ENCODE assay signal across 9 mouse cellular contexts in genomic region chr2:31314007-31314465, GRCm38 (mm10). TPM values are rescaled to one million over a fixed set of nuclear protein-coding genes. Genes with fewer than 3 reads are reported as not detected.
DNase-seq lines count a peak whose midpoint lies in the region; ATAC-seq and TF ChIP-seq lines count a peak whose summit lies in the region.
"Had no signal": no experiment of that assay in that cellular context is flagged by ENCODE, and none has a peak within 500 bp of the region (broad histone marks: within the 10 kb centered on the region; RNA-seq: fewer than 3 reads in every experiment).

TSS of gene Hmcn2 (plus strand) at chr2:31314415.

- peak within 1 kb of the TSS; percentile 21; the same call in 1 of the 2 replicates for H3K4me2 ChIP-seq in liver, embryonic 11.5 days
- H3K4me2 ChIP-seq in hindbrain, postnatal 0 days (ENCODE audit: low read depth, low read length): peak within 1 kb of the TSS; percentile 49

- WGBS in liver, embryonic 11.5 days: 3% methylated on average over 33 of the region's 33 CpGs
- WGBS in hindbrain, postnatal 0 days: 3% methylated on average over 29 of the region's 33 CpGs

- H3K9ac ChIP-seq in liver, embryonic 11.5 days (ENCODE audit: low read depth, low read length): no peak within 1 kb of the TSS
- H3K9ac ChIP-seq in hindbrain, postnatal 0 days (replicated peaks; ENCODE audit: low read length): peak within 1 kb of the TSS; percentile 24; the same call in 1 of the 2 replicates

- no peaks in the 10 kb centered on the region for H3K9me3 ChIP-seq in liver, embryonic 11.5 days (ENCODE audit: control insufficient read depth, low read length)
- no peaks in the 10 kb centered on the region for H3K9me3 ChIP-seq in hindbrain, postnatal 0 days (ENCODE audit: low read length)
- H3K9me3 ChIP-seq: G1E had no signal

- no peaks in the 10 kb centered on the region; the same call in 1 of the 2 replicates for H3K4me1 ChIP-seq in liver, embryonic 11.5 days (replicated peaks; ENCODE audit: control insufficient read depth, insufficient read depth, low read length)
- H3K4me1 ChIP-seq in hindbrain, postnatal 0 days (ENCODE audit: insufficient read depth, low read length): no peaks in the 10 kb centered on the region

- DNase-seq in liver, embryonic 11.5 days (ENCODE audit: low spot score): no peak
- DNase-seq in liver: no peak
- peak; percentile 52 to 66 for DNase-seq in gastrocnemius, adult 8-10 months (ENCODE audit: low spot score in 2 of 2)
- DNase-seq in hindbrain, postnatal 0 days (ENCODE audit: low spot score): no peak
- DNase-seq in skeletal muscle tissue, adult 2 months (ENCODE audit: low read depth, low spot score): peak; percentile 47
- DNase-seq in left cerebral cortex, adult 9 months (ENCODE audit: low spot score in 2 of 2): no peak
- no peak for DNase-seq in lung, postnatal 14 days
- DNase-seq in ovary, postnatal 10 days (ENCODE audit: low spot score): no peak

- no peak within 1 kb of the TSS for H3K4me3 ChIP-seq in liver, embryonic 11.5 days (ENCODE audit: low read depth, low read length)
- peak within 1 kb of the TSS; percentile 26 for H3K4me3 ChIP-seq in hindbrain, postnatal 0 days (ENCODE audit: low read length)

- no peaks in the 10 kb centered on the region for H3K36me3 ChIP-seq in liver, embryonic 11.5 days (ENCODE audit: control insufficient read depth, insufficient read depth, low read length)
- no peaks in the 10 kb centered on the region for H3K36me3 ChIP-seq in hindbrain, postnatal 0 days (ENCODE audit: insufficient read depth, low read length)
- H3K36me3 ChIP-seq: G1E had no signal

- no peak for ATAC-seq in liver, embryonic 11.5 days (replicated peaks; ENCODE audit: low FRiP score)
- ATAC-seq in hindbrain, postnatal 0 days: no peak

- peaks cover 65% of the 10 kb centered on the region for H3K27me3 ChIP-seq in liver, embryonic 11.5 days (replicated peaks; ENCODE audit: control insufficient read depth, insufficient read depth, low read length)
- peaks cover 34% of the 10 kb centered on the region for H3K27me3 ChIP-seq in hindbrain, postnatal 0 days (ENCODE audit: insufficient read depth, low read length)

- H3K27ac ChIP-seq in liver, embryonic 11.5 days (ENCODE audit: low read depth, low read length): no peak within 1 kb of the TSS
- H3K27ac ChIP-seq in hindbrain, postnatal 0 days: no peak within 1 kb of the TSS

- TF ChIP-seq CTCF in hindbrain, postnatal 0 days (IDR thresholded peaks at IDR 0.05; ENCODE audit: low read depth): no peak

RNA-seq across cellular contexts. Expression of gene Hmcn2, which starts in this region (rescaled TPM):
- 0.10 and 0.38 TPM in 2 replicates for polyA plus RNA-seq in liver, embryonic 11.5 days (2014; fragmentation: Nextera tagmentation; extraction: Ambion mirVana)
- total RNA-seq in gastrocnemius, adult 8-10 months (2022): 10 to 100 TPM; 14.5 to 18.4 (median 17.5) TPM
- 0.68 TPM in 2 replicates for total RNA-seq in hindbrain, postnatal 0 days (2014; rRNA removed)
- 0.16 and 0.54 TPM in 2 replicates for polyA plus RNA-seq in hindbrain, postnatal 0 days (2015; fragmentation: Nextera tagmentation; extraction: Ambion mirVana)
- polyA plus RNA-seq: G1E had no signal

Comparison
In these comparisons a context has a peak if more than half of its experiments do, and no peak if none do; other contexts are left out.
1. DNase-seq: peak in gastrocnemius, adult 8-10 months (2 of 2) and skeletal muscle tissue, adult 2 months (single experiment); none in liver, embryonic 11.5 days (single experiment), liver (single experiment), hindbrain, postnatal 0 days (single experiment), left cerebral cortex, adult 9 months (0 of 2), lung, postnatal 14 days (single experiment) and ovary, postnatal 10 days (single experiment).